Mouse (Mus musculus): ENCODE data around the gene Hmga2.
"Not testable (repeated sequence)": the region's sequence is repeated elsewhere in the genome, so short reads cannot be mapped to it uniquely, and the experiment has no call there.

Hmga2 gene

DNA sequence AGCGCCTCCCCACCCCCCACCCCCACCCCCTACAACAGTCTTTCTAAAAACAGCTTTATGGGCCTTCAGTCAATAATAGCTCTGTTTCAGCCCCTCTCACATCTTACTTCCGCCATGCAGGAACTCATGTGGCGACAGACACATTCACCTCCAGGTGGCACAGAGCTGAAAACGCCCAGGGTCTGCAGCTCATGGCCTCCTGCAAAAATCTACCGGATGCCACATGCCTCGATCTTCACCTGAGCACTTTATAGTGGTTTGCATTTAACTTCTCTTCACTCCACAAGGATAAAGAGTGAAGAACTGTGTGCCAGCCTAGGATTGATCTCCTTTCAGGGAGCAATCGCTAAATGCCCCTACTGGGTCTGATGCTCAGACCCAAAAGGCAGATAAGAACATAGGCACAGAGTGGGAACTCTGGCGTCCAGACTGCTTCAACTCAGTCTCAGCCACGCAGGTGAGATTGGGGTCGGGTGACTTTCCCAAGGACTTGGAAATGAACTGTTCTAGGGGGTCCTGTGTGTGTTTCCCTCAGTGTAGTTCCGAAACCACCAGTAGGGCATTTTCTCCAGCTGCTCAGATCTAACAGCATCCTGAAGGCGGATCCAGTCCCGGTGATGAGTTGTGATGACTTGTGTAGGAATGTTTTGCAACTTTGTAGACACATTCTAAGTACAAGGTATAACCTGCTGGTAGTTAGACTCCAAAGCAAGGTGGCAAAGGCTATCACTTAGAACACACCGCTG, 84.1 kb downstream of the Hmga2 start:
- in situ Hi-C loops (cut with MboI) = no loop called here

DNA sequence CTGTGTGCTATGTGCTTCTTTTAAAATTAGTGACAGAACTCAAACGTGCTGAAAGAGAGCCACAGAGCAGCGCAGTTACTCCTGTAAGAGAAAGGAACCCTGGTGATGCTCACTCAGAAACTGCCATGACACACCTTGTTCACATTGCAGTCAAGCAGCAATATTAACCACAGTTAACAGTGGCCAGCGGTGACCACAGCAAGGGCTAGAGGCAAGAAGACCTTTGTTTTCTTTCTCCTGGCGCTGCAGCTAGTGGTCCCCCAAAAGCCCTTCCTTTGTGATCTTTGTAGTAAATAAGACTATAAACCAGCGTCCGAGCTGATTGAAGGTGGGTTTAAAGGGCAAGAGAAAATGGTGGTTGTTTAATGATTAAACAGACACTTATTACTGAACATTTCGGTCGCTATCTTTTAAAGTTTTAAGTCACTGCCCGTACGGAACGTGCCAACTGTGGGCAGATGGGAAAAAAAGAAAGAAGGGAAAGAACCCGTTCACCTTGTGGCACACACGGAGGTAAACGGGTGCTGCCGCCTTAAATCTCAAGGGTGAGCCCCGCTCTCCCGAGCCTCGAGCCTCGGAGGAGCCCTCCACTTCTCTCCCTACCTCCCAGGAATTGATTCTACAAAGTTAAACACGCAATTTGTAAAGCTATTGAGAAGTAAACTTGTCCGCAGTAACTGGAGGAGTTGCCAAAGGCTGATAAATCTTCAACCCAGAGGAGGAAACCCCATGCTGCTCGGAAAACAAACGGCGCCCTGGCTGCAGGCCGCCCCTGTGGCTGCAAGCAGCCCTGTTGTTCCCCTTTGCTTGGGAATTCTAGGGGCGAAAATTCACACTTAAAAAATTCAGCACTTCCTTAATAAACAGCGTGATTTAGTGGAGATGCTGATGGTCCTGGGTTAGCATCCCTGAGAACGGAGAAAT, 85.1 kb downstream of the Hmga2 start:
- in situ Hi-C loops (cut with MboI) = no loop called here

- in situ Hi-C loops (cut with MboI) = no loop called here
Measured at GRCm38 (mm10) chr10:120389707-120390106, 86.6 kb downstream of the Hmga2 start.

- in situ Hi-C loops (cut with MboI) = no loop called here
Measured at GRCm38 (mm10) chr10:120388966-120389365, 87.3 kb downstream of the Hmga2 start.

GRCm38 (mm10) chr10:120388400-120388871, 87.8 kb downstream of the Hmga2 start:
- in situ Hi-C loops (cut with MboI) = no loop called here

DNA sequence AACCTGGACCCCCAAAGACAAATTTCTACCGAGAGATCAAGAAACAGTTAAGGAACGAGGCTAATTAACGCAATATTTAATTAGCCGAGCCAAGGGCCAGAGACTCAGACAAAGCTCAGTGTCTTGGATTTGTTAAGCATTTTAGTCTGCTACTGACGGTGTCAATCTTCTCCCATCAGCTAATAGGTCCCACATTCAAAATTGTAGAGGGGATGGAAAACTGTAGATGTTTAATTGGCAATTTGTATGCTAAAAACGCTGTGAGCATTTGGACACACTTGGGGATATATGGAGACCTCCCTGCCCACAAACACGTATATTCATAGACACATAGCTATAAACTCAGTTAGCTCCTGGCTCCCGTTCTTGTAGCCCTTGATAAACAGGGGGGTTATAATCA, 89.2 kb downstream of the Hmga2 start:
- in situ Hi-C loops (cut with MboI) = no loop called here

- in situ Hi-C loops (cut with MboI) = no loop called here
Measured at GRCm38 (mm10) chr10:120384797-120385600, 91.3 kb downstream of the Hmga2 start.

DNA sequence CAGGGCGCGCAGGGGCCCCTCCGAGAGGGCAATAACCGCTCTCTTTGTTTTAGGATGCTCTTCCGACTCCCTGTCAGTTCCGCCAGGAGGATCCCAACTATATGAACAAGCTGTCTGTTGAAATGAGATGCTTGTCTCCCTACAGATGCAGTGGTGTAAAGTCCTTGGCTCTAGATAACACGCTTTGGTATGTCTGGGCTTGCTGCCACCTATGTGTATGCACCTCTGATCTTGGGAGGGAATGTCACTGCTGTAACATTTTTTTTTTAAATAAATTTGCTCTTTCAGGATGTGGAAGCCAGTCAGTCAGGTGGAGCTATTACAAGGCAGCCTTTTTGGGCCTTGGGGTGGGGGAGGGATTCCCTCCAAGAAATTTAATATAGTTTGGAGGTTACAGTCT, 92.2 kb downstream of the Hmga2 start:
- in situ Hi-C loops (cut with MboI) = no loop called here

DNA sequence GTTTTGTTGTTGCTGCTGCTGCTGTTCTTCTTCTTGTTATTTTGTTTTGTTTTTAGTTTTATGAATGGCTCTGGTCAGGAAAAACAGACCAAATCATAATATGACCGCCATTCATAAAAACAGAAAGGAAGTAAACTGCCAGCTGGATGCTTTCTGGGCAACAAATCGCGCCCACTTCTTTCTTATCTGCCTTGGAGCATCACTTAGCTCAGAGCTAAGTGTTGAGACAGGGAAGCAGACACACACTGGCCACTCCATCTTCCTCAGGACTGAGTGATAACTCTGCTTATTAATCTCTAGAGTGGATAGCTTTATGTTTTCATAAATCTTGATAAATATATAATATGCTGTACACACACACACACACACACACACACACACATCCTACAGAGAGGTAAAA, 98.5 kb downstream of the Hmga2 start:
- in situ Hi-C loops (cut with MboI) = no loop called here

DNA sequence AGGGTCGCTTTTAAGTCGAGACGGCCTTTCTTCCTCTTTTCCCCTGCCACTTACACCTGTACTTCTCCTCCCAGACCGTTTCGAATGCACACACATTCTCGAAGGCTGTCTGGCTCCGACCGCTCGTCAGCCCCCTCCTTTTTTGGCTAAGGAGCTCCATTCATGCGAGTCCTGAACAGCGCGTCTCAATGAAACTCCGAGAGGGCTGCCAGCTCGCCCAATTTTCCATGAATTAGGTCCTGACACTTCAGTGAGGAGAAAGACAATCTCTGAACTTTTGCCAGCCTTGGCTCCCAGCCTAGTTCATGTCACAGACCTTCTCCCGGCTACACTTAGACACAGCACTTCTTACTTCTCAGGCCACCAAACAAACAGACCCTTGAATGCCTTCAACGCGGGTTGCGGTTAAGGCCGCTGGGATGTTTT, 98.9 kb downstream of the Hmga2 start:
- in situ Hi-C loops (cut with MboI) = no loop called here

GRCm38 (mm10) chr10:120375438-120375837, 100.8 kb downstream of the Hmga2 start:
- in situ Hi-C loops (cut with MboI) = no loop called here

DNA sequence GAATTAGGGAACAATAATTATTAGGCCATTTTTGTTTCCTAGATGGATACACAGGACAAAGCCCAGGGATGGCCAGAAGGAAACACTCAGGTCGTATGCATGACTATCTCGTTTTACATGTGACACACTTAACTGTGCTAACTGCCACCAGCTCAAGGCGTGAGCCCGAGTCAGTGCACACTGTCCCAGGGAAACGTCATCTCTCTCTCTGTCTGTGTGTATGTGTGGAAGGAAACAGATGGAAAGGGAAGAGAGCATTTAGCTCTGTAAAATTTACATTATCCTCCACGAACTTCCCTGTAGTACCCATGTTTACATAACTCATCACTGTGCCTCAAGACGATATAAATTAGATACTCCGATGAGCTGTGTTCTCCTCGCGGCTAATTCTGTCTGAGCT, 105.1 kb downstream of the Hmga2 start:
- in situ Hi-C loops (cut with MboI) = no loop called here

DNA sequence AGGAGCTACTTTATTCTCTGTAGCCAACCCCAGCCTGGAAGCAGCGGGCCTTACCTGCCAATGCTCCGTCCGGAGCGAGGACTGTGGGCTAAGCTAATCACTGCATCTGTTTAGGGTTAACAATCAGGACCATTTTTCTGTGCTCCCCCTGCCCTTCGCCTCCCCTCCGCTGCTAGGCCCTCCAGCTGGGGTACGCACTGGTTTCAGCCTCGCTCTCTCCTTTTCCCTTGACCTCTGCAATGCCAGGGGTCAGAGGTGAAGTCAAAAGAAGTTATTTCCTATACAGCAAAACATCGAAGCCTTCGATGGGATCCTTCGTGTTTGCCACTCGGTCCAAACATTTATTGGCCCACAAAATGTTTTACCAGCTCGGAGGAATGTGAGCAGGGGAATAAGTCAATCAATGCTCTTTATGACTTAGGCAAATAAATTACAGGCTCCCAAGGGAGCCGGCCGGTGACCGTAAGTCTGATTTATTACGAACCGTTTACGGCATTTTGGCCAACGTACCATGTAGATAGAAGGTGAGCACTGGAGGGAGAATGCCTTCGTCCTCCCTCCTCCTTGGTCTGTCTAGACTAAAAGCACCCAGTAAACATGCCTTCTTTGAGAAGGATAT, 107.0 kb downstream of the Hmga2 start:
- in situ Hi-C loops (cut with MboI) = no loop called here

- in situ Hi-C loops (cut with MboI) = not testable (repeated sequence)
Measured at GRCm38 (mm10) chr10:120366173-120366592, 110.1 kb downstream of the Hmga2 start.

DNA sequence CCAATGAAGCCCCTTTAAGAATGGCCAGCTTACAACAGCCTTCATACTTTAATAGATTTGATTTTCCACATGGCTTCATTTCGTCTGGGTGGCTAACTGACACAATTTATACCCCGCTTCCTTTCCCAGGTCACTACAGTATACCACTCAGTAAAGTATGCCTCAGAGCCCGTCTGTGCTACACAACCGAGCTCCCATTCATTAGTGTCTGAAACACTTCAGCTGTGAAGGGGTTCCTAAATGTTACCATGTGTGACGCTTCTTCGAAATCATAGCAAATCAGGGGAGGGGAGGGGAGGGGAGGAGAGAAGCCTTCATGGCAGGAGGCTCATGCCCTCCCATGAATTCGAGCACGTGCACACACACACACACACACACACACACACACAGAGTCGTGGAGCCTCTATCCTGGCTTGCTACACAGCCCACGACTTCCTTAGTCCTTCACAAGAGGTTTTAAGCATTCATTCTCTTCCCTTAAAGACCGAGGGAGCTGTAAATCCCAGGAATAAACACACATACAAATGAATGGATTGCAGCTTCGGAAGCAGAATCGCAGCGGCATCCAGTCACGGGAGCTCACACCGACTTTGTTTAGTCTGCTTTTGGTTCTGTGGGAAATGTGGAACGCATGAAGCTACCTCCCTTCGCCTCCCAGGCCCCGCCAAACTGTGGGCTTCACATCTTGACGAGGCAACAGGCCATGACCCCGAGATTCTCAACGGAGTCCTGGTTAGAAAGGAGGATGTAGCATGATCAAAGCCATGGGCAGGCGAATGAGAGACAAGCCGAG, 110.7 kb downstream of the Hmga2 start:
- in situ Hi-C loops (cut with MboI) = no loop called here

- in situ Hi-C loops (cut with MboI) = no loop called here
Measured at GRCm38 (mm10) chr10:120363983-120364582, 112.2 kb downstream of the Hmga2 start.

GRCm38 (mm10) chr10:120363298-120363982, 112.8 kb downstream of the Hmga2 start:
- in situ Hi-C loops (cut with MboI) = not testable (repeated sequence)

DNA sequence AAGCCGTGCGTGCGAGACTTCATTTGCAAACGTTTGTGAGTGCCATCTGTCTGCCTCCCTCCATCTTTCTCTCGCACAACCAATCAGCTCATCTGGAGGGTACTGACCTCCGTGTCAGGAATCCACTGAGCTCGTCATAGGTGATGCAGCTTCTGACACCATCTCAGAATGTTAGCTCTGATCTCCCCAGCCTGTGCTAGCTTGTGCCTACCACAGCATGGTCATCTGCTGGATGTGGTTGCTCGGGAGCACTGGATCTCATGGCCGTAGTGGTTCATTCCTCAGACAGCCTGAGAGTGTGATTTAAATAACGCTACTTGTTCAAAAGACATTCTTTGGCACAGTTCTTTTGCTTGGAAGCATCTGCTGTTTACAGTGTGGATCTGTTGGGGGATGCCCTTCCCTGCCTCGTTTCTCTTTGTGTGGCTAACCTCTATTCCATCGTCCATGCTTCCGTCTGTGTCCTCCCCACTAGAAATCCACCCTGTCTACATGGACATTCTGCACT, 121.7 kb downstream of the Hmga2 start:
- in situ Hi-C loops (cut with MboI) = no loop called here

- in situ Hi-C loops (cut with MboI) = no loop called here
Measured at GRCm38 (mm10) chr10:120345325-120345724, 130.9 kb downstream of the Hmga2 start.
